Mouse (Mus musculus) CH12.LX (cell line): Measurements from ENCODE around the gene Baiap2l1.

ENCODE experiments used
- CHD1 ChIP-seq: IDR thresholded peaks from 2 replicates; pipeline ENCODE4 v1.6.1; 2012; ENCODE audit warnings: low read depth, low read length, improper control_type of control experiment, inconsistent platforms
- E2F4 ChIP-seq: IDR thresholded peaks from 2 replicates; pipeline ENCODE4 v1.6.1; 2011; ENCODE audit warnings: low read depth, low read length, improper control_type of control experiment; ENCODE audit not compliant: insufficient replicate concordance
- MEF2A ChIP-seq: IDR thresholded peaks from 2 replicates; pipeline ENCODE4 v1.6.1; 2014; ENCODE audit warnings: low read depth, mild to moderate bottlenecking, inconsistent platforms, low read length, improper control_type of control experiment, borderline replicate concordance
- NELFE ChIP-seq: IDR thresholded peaks from 2 replicates; pipeline ENCODE4 v1.6.1; 2011; ENCODE audit warnings: low read depth, low read length, improper control_type of control experiment
- POLR2A ChIP-seq: IDR thresholded peaks from 2 replicates; pipeline ENCODE4 v1.6.1; 2011; ENCODE audit warnings: low read depth, mild to moderate bottlenecking, improper control_type of control experiment, low read length
- POLR2AphosphoS2 ChIP-seq: IDR thresholded peaks from 2 replicates; pipeline ENCODE4 v1.6.1; 2011; ENCODE audit warnings: low read depth, low read length, improper control_type of control experiment
- USF2 ChIP-seq: conservative IDR thresholded peaks from 2 replicates; pipeline ENCODE4 v1.6.1; 2011; ENCODE audit warnings: low read depth, low read length, improper control_type of control experiment
- ZNF384 ChIP-seq: IDR thresholded peaks from 2 replicates; pipeline ENCODE4 v1.6.1; 2012; ENCODE audit warnings: low read depth, low read length, improper control_type of control experiment, inconsistent platforms

- no peak for TF ChIP-seq ZNF384
- no peak for TF ChIP-seq MEF2A
- no peak for TF ChIP-seq CHD1
- no peak for TF ChIP-seq NELFE
- TF ChIP-seq POLR2A, result no peak
- no peak for TF ChIP-seq USF2
- TF ChIP-seq POLR2AphosphoS2, result no peak
- TF ChIP-seq E2F4, result no peak
Observed at GRCm38 (mm10) chr5:144357551-144357880, 396 bp downstream of the Baiap2l1 start.
